Mouse (Mus musculus) heart, adult 8-10 months (tissue): ENCODE measurements at regions not wholly inside any gene's neighbourhood (a gene's known extent, or its start where the extent isn't known, plus 50 kb on each side); places are given as distances from the start of the nearest gene placed in this dataset.
A peak's percentile ranks its signal among the peaks of the same experiment; 100 is the strongest.

Experiments used
- DNase-seq: peaks from one replicate; pipeline ENCODE4 v3.0.0; 2022; ENCODE audit warnings: low spot score

DNA sequence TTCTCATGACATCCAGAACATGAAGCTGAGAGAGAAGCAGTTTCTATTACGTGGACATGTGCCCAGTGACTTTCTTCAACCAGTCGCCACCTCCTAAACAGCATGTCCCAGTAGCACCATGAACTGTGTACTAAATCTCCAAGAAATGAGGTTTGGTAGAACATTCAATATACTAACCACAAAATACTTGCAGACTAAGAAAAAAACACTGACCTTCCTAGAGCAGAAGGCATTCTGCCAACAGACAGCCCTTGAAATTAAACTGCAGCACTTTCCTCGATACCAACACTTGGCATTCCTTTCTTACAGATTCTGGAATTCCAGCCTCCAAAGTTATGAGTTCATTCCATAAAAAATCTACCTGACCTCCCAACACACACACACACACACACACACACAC, 166.6 kb downstream of the Atp6ap1l start:
- DNase-seq = no peak

GRCm38 (mm10) chr13:90733265-90733664, 171.9 kb downstream of the Atp6ap1l start:
- no peak for DNase-seq

- DNase-seq = peak; percentile 16
Observed at GRCm38 (mm10) chr13:90729078-90729477, 176.1 kb downstream of the Atp6ap1l start.

DNA sequence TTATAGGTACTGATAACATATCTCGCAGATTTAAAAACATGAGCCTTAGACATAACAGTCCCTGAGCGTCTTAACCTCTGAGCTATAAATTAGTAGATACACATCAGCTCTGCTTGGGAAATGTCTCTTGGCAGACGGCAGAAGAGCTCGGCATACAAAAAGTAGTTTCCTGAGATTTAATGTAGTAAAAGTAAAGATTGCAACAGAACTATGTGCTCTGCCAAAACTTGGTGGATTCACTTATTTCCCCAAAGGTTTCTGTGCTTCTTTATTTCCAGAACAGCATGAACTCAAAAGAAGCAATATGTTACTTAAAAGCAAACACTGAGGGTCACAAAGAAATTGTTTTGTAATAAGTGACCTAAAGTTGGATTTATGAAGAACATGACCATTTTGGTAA, 177.3 kb downstream of the Atp6ap1l start:
- DNase-seq = no peak

DNA sequence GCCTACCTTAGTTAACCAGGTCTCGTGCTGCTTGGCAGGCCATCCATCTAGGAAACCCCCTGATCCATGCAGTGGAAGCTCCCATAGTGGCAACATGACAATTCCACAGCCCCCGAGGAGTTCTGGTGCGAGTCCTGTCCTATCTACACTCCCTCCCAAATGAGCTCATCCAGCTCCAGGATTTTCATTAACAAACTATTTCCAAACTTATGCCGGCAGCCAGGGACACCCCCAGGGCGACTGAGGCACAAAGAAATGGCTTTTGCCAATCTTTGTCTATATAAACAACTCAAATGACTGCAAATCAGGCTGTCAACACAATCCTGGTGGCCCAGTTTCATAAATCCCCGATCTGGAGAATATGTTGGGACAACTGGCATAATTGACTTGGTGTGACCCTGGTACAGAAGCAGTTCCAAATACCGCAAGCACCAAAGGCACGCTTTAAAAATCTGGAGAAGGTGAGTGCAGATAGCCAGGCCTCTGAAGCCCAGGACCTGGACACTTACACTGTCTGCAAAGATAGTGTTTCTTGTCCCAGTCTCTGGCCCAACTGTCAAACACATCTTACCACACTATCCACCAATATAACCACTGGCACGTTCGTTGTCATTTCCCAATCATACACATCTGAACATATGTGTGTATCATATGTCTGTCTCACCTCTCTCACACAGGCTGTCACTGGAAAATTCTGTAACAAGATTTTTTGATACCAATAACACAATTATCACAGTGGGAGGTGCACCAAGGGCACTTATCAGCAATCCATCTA, 179.9 kb downstream of the Atp6ap1l start:
- DNase-seq = peak; percentile 2

GRCm38 (mm10) chr13:90724598-90724997, 180.6 kb downstream of the Atp6ap1l start:
- no peak for DNase-seq

DNA sequence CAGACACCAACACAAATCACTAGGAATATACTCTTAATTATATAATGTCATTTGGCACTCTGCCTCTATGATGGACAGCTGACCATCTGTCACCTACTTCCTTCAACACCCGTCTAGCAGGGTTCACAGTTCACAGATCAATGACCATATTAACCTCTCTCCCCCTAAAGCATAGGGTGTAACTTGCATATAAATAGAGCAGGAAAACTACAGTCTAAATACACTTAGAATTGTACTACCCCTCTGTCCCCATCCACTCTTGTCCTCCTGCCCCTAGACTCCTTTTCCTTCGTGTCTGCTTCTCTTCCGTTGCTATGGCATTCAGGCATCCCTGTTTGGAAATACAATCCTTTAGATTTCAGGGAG, 181.6 kb downstream of the Atp6ap1l start:
- no peak for DNase-seq

DNA sequence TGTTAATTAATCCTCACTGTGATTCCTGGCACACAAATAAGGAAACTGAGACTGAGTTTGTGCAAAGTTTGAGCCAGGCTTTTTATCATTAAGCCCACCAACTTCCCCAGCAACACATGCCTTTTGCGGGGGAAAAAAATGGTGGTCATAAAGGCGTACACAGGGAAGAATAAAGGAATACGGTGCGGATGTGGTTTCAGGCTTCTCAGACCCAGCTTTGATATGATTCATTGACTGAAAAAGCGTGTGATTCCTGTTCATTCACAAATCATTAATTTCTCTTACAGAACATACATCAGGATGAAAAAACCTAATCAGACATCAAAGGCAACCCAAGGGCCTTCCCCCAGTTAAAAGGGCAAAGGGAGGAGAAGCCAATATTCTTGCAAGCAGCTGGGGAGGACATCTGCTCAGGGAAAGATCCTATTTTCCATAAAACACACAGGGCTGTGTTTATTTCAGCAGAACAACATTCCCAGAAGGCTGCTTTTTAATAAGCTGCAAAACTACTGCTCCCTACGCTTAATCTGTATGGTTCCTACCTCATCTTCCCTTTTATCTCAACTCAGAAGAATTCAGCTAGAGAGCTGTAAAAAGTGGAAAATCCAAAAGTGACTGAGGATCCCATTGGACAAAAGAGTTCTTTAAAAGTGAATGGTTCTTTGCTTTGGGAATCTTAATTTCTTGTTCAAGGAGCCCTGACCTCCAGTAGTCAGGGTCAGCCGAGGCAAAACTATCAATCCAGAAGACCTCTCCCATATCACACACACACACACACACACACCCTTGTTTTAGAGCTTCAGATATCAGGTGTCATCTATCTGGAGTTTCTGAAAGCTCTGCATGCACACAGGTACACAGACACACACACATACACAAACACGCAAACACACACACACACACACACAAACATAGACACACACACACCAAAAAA, 182.3 kb downstream of the Atp6ap1l start:
- DNase-seq = no peak

GRCm38 (mm10) chr13:90684324-90684723, 220.8 kb downstream of the Atp6ap1l start:
- DNase-seq = no peak

DNA sequence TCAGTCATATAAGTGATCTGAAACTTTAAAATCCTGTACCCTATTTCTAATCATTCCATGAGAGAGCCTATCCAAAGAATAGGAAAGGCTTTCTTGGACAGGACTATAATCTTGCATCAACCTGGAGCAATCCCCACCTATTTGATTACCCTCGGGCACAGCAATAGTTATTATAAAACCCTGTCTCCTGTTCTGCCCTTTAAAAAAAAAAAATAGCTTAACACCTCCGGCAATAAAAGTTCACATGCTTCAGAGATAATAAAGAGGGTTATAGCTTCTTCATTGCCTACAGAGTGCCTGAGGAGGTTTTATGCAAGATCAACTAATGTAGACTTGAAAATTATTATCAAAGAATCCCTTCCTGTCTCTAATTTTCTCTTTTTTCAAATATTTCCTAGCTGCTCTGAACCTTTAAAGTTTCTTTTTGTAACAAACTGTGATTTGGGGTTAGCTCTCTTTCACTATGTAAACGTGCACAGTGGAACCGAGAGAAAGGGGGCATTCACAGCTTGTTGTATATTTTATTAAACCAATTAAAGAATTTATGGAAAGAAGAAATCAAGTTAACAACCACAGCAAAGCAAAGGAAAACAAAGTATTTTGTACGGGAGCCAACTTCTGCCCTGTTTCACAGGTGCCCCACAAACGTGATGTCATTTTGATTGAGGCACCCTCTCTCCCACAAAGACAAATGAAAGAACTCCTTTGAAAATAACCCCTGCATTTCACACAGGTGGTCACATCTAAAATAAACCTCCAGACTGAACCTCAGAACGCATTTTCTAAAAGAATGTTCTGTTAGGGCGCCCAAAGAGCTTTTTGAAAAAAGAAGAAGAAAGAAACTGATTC, 225.8 kb downstream of the Atp6ap1l start:
- no peak for DNase-seq

DNA sequence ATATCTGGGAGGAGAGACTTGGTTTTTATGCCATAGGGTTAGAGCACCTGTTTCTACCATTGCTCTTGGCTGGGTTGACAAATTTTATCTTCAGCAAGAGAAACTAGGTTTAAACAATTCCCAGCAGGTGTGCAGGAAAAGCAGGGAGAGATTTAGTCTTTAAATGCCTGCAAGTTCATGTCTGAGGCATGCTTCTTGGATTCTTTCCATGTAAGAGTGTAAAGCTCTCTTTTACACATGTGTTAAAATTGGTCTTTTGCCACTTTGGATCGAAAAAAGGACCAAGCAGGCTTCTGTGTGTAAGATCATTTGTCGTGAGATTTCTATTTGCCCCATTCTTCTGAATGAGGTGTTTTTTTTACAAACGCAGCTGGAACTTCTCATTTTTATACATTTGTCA, 231.3 kb downstream of the Atp6ap1l start:
- DNase-seq = no peak

DNA sequence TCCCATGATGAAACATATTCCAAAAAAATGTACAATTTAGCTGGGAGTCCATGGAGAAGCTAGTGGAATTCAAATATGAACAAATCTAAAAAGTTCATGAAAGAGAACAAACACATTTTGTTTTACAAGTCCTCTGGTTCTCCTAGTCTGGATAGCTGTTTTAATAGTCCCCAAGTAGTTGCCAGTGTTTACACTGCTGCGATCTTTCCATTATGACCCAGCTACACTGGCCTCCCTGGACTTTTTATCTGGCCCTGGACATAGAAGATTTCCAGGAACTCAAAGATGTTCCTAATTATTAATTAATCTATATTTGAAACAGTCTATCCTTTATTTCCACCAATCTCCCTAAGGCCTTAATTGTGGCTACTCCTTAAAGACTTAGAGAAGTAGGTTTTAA, 232.1 kb downstream of the Atp6ap1l start:
- DNase-seq = no peak

GRCm38 (mm10) chr13:90661567-90662141, 243.5 kb downstream of the Atp6ap1l start:
- DNase-seq = no peak

DNA sequence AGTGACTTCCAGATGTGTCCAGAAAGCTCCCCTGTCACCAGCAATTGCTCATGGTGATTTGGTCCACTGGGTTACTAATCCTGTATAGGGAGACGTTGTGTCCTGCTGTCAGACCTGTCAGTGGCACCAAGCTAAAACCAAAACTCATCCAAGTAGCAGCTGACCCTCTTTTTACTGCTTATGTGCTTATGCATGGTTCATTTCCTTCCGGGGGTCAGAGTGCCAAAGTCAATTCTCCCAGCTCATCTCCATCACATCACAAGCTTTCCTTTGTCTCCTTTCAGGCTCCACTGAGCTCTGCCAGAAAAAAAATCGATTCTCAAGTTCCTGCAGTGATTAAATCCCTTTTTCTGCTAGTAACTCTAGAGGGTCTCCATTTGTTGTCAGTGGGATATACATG, 244.2 kb downstream of the Atp6ap1l start:
- no peak for DNase-seq

- no peak for DNase-seq
Observed at GRCm38 (mm10) chr13:90659087-90659486, 246.1 kb downstream of the Atp6ap1l start.

- no peak for DNase-seq
Observed at GRCm38 (mm10) chr13:90646356-90646755, 258.8 kb downstream of the Atp6ap1l start.

GRCm38 (mm10) chr13:90644216-90644615, 260.9 kb downstream of the Atp6ap1l start:
- DNase-seq = no peak

GRCm38 (mm10) chr13:90643575-90644215, 261.5 kb downstream of the Atp6ap1l start:
- DNase-seq = no peak

DNA sequence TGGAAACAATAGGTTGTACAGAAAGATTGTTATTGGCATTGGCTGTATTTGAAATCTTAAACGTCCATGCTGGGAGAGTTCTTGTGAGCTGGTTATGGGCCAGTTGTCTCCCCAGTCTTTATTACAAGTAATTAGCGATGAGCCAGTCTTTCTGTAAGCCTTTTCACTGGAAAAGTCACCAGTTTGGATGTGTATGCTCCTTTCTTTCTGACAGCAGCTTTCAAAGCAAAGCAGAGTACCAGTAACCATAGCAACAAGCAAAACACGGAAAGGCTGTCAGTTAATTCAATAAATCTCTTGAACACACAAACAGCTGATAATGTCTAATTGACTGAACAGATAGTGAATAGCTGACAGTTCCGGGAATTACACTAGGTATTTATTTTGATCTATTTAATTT, 262.0 kb downstream of the Atp6ap1l start:
- DNase-seq = no peak

- DNase-seq = no peak
Observed at GRCm38 (mm10) chr13:90642206-90642823, 262.8 kb downstream of the Atp6ap1l start.
